Mouse (Mus musculus): ENCODE data around the gene Mob2.

Gene Mob2

DNA sequence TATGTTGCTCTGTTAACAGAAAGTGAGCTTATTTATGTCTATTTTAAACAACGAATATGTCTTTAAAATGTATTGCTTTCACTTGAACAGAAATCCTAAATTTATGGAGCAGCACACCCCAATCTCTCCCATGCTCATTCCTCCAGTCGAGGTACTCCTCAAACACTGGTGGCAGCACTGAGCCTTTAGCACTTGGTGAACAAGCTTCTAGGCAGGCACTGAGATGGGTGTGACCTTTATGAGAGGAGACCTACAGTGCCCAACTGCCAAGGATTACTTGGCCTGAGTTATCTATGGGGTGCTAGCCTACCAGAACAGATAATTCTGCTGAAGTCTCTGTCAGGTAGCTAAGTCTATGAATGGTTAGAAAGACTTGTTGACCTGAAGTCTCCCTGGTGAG is 41.2 kb downstream of the Mob2 start:
- peak in 1 of 2 experiments; percentile 29 for DNase-seq

DNA sequence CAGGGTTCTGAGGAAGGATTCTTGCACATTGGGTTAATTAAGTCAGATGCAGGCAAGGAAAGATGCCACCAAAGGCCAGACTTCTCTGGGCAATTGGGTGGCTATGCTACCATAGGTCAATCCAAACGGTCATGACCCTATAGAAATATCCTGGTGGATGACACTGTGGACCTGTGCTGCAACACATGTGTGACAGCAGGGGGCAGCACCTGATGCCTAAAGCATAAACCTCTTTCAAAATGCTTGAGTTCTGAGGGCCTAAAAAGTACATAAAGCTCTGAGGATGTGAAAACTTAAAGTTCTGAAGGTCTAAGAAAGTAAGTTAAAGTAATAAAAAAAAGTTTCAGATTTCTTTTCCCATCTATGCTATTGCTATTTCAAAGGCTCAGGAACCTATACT is 44.3 kb downstream of the Mob2 start:
- peak; percentile 37 to 77 for DNase-seq

DNA sequence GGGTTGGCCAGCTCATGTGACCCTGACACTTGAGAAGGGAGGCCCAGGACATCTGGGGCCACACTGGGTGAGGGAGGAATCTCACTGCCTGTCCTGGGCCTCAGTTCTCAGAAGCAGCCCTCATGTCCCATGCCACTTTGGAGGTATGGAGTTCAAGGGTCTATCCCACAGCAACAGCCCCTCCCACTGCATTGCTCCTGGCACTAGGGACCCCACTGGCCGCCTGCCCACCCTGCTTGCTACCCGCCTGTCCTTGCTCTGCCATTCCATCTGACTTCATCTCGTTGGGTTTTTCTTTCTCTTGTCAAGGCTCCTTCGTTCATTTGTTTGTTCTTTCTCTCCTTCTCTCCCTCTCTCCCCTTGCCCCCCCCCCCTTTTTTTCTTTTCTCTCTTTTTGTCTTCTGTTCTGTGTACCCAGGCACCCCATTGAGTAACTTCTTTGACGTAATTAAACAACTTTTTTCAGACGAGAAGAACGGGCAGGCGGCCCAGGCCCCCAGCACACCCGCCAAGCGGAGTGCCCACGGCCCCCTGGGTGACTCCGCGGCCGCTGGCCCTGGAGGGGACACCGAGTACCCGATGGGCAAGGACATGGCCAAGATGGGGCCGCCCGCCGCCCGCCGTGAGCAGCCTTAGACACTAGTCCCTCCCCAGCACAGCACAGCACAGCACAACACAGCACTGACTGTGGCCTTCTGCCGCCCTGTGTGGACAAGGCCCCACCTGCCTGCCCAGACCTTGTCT is 59.1 kb downstream of the Mob2 start:
- no peak for DNase-seq

DNA sequence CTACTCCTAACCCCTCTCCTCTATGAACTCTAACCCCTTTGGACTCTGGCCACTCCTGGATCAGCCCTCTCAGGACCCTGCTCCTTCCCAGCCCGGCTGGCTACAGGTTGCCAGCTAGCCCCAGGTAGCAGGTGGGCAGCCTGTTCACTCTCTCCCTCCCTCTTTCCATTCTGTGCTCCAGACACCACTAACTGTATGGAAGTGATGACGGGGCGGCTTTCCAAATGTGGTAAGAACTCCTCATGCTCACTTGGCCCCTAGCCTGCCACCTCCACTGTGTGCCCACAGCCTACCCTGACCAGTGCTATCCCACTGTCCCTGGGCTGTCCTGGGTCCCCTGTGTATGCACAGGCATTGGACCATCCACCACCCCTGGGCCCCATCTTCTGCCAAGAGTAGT is 60.2 kb downstream of the Mob2 start:
- no peak for DNase-seq

DNA sequence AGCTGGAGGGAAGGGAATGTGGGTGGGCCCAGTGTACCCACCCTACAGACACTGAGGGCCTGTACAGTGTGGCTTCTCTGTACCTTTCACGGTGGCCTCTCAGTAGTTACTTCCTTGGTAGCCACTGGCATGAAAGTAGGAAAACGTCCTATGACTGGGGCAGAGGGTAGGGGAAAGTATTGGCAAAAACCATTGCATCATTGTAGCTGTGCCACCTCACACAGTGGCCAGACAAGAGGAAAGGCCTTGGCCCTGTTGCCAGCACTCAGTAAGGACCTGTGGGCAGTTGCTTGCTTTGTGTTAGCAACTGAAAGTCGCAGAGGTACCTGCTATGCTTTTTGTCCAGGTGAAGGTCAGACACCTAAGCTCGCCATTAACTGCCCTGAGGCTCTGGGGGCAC is 66.7 kb downstream of the Mob2 start:
- no peak for DNase-seq

DNA sequence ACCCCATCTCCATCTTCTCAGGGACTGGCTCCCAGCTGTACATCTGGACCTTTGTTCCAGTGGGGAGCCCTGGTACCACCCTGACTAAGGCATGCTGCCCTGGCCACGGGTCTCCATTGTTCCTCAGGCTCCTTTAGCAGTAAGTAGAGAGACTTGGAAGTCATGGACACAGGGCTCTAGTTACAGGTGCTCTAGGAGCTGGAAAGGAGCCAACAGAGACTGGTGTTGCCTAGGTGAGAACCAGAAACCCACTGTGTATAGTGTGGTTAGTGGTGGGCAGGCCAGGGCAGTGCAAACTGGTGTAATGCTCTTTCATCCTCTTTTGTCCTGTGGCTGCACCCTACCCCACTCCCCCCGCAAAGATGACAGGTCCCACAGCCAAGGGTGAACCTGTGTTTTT is 69.7 kb downstream of the Mob2 start:
- DNase-seq = no peak

DNA sequence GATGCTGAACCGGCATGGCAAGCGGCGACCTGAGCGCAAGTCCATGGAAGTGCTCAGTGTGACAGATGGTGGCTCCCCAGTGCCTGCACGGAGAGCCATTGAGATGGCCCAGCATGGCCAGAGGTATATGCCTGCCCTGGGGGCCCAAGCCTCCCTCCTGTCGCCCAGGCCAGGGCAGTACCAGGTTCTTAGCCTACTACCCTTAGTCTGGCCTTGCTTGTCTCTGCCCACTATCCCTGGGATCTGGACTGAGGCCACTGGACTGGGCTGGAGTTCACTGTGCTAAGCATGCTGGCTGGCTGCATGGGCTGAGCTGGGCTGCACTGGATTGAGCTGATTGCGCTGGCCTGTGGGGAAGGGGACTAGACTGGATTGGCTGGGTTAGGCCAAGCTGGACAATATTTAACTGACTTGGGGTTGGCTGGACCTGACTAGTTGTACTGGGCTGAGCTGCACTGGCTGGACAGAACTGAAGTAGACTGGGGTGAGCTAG is 72.5 kb downstream of the Mob2 start:
- DNase-seq = peak; percentile 68 to 69

DNA sequence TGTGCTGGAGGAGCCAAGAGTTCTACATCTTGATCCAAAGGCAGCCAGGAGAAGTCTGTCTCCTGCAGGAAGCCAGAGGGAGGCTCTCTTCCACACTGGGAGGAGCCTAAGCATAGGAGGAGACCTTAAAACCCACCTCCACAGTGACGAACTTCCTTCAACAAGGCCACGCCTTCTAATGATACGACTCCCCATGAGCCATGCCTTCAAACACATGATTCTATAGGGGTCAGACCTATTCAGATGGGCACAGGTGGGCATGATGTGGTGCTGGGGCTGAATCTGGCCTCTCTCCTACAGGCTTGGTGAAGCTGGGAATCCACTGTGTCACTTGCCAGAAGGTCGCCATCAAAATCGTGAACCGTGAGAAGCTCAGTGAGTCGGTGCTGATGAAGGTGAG is 79.6 kb downstream of the Mob2 start:
- DNase-seq = no peak

DNA sequence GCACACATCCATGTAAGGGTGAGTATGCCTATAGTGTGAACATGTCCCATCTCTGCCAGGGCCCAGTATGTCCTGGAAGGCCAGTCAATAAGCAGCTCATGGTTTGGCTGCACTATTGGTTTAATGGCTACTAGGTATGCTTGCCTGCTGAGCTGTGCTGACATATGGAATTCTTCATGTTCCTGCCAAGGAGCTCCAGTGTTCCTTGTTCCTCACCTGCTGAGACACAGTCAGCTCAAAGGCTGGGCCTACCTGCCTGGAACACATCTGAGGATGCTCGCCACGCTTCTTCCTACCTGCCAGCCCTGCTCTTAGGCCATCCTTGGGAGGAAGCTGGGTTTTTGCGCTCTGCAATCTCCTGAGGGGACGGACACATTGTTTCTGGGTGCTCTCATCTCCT is 81.6 kb downstream of the Mob2 start:
- DNase-seq = no peak

DNA sequence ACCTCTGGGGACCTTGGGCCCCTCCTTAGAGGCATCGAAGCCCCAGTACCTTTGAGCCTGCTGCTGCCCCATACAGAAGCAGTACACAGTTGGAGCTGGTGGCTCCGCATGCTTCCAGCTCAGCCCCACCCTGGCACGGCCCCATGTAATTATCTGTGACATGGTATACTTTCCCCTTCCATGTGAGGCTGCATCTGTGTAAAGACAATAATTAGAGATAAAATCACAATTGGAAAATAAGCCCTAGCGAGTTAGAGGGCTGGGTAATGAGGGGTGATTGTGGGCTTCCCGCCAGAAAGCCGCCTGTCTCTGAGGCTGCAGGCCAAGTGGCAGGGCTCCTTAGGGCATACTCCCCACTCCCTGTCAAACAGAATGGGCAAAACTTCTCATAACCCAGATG is 82.9 kb downstream of the Mob2 start:
- no peak for DNase-seq

DNA sequence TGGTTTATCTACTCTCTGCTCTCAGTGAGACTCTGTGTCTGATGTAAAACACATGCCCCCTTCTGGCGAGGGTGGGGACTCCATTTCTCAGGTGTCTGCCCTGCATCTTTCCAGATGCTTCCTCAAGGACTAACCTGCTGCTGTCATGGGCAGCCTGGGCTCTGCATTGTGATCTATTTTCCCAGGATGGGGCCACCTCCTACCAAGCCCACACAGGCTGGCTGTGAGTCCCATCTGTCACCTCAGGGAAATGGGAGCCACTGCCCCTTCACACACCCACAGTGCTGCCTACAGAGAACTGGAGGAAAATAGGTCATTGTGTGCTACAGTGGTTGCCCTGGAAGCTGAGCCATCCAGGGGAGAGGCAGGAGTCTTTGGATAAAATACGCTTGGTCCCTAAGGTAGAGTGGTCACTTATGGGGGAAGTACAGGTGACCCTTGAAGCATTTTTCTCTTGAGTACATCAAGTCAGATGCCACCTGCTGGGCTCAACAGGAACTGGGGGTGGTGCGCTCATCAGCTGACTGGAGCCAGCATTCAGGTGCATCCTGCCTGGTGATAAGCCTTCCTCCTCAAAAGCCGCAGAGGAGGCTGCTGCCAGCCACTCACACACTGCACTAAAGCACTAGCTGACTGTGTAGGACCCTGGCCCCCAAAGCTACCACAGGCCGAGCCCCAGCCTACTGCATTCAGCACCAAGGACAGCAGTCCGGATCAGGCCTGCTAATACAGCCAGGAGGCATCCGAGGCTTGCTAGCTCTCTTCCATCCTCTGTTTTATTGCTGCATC is 87.8 kb downstream of the Mob2 start:
- DNase-seq = peak in 1 of 2 experiments; percentile 55

DNA sequence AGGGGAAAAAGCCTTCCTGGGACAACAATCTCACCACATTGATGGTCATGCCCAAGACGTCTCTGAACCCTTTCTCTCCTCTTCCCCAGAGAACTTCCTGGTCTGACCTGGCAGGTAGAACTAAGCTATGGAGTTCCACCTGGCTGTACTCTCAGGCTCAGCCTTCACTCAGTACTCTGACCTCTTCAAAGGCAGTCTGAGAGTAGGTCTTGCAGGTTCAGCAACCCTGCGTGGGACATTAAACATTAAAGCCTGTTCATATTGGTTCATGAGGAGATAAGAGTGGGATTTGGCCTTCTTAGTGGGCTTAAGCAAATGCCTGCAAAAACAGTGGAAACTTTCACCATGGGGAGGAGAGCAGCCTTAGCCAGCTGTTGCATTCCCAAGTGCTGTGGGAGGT is 94.6 kb downstream of the Mob2 start:
- DNase-seq = no peak

DNA sequence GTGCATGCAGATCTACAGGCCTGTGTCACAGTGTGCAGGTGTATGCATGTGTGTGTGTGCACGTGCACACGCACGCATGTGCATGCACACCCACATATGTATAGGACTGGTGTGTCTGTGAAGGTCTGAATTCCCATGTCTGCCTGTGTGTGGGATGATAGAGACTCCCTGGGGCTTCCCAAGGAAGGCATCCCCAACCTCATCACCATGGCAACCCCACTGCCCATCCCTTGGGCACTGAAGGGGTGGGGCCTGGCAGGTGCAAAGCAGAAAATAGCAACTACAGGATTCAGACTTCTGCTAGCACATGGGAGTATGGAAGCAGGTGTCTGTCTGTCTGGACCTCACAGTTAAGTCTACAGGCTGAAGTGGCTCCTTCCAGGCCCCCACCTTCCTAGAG is 98.3 kb downstream of the Mob2 start:
- DNase-seq = no peak

DNA sequence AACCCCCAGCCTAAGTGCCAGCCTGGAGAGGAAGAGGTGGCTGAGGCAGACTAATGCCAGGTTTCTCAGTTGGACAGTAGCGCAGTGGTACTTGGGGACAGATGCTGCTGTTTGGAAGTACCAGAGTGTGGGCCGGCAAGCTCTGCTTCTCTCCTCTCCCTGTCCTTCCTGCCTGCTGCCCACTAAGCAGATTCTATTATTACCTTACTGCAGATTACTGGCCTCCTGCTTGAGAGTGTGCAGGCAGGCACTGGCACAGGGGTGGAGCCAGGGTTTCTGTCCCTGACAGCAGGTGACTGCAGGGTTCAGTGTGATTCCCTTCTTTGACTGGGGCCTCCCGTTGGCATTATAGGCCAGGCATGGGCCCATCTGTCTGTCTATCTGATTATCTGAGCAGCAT is 99.4 kb downstream of the Mob2 start:
- no peak for DNase-seq

DNA sequence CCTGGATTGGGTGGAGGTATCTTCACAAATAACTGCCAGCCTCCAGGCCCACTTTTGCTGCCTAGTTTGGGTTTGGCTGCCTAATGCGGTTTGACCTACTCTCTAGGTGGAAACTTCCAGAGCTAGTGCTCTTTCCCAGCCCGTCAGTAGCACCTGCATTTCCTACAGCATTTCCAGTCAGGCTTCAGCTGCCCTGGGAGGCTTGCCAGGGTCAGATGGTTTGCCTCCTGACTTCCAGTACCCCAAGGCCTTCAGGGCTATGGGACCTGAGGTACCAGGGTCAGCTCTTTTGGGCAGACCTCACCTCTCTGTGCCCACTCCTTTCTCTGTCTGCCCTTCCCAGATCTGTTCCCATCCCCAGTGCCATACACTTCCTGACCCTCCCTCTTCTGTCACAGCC is 99.9 kb downstream of the Mob2 start:
- DNase-seq = no peak

DNA sequence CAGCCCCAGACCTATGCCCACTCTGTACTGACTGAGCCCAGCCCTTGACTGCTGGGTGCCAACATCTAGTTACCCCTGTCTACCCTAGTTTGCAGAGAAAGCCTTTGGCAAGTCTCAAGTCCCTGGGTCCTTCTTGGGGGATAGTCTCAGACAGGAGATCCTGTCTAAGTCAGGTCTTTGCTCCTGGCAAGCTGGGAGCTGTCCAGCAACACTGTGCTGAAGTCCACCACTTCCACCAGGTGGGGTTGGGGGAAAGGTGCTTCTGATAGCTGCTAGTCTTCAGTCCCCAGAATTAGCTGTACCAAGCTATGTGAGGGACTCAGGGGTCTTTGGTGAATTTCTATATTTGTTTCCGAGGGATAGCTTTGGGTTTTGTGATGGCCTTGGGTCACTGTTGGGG is 101.7 kb downstream of the Mob2 start:
- DNase-seq = peak in 1 of 2 experiments; percentile 59

Data from kidney, postnatal 36 days (tissue).